Mouse (Mus musculus) hindbrain, embryonic 16.5 days (tissue): Measurements from ENCODE around the gene Tmem210. TPM values are rescaled to one million over a fixed set of nuclear protein-coding genes. Genes with fewer than 3 reads are reported as not detected.

Experiments
- ATAC-seq: fragments of 200-750 bp; cut with Nextera tagmentation; 2 replicates; pipeline ENCODE4 v1.8.0; 2017; ENCODE audit warnings: moderate TSS enrichment, moderate library complexity
- H3K27ac ChIP-seq: fragments of 300-500 bp; sonication (generic); 2 replicates; pipeline ENCODE4 v1.5.1; 2014; ENCODE audit warnings: low read depth, mild to moderate bottlenecking, control low read depth, low read length, moderate library complexity
- H3K27me3 ChIP-seq: fragments of 300-500 bp; sonication (generic); replicated peaks from 2 replicates; pipeline ENCODE4 v1.6.1; 2014; ENCODE audit warnings: low read length; ENCODE audit not compliant: control insufficient read depth, insufficient read depth
- H3K36me3 ChIP-seq: fragments of 300-500 bp; sonication (generic); 2 replicates; pipeline ENCODE4 v1.6.1; 2014; ENCODE audit warnings: mild to moderate bottlenecking, low read length, moderate library complexity, mixed read lengths; ENCODE audit not compliant: control insufficient read depth, insufficient read depth
- H3K4me1 ChIP-seq: fragments of 300-500 bp; sonication (generic); 2 replicates; pipeline ENCODE4 v1.6.1; 2014; ENCODE audit warnings: low read depth, low read length; ENCODE audit not compliant: control insufficient read depth, insufficient read depth
- H3K4me2 ChIP-seq: fragments of 300-500 bp; sonication (generic); 2 replicates; pipeline ENCODE4 v1.6.1; 2014; ENCODE audit warnings: mild to moderate bottlenecking, low read length, control low read depth, moderate library complexity
- H3K4me3 ChIP-seq: fragments of 300-500 bp; sonication (generic); 2 replicates; pipeline ENCODE4 v1.5.1; 2014; ENCODE audit warnings: mild to moderate bottlenecking, low read length, control low read depth, moderate library complexity
- H3K9ac ChIP-seq: fragments of 300-500 bp; sonication (generic); 2 replicates; pipeline ENCODE4 v1.6.1; 2014; ENCODE audit warnings: low read depth, mild to moderate bottlenecking, control low read depth, low read length, moderate library complexity
- H3K9me3 ChIP-seq: fragments of 300-500 bp; sonication (generic); 2 replicates; pipeline ENCODE4 v1.6.1; 2014; ENCODE audit warnings: mild to moderate bottlenecking, low read length, moderate library complexity; ENCODE audit not compliant: control insufficient read depth
- WGBS: fragments of 180-500 bp; shearing (Covaris S2); extraction: QIAGEN DNeasy Blood & Tissue Kit; methylation state at CpG from one replicate; pipeline ENCODE4 v1.1.7; 2014; 5-methylcytosine and 5-hydroxymethylcytosine counted together
- polyA plus RNA-seq: library from polyadenylated mRNA; unstranded; fragments of >200 nt; fragmentation: Nextera tagmentation; extraction: Ambion mirVana; gene quantifications from 2 replicates; pipeline ENCODE4 v1.2.1, GENCODE M21; 2015

Tmem210 gene
- not detected in 2 replicates for polyA plus RNA-seq

- H3K36me3 ChIP-seq: peaks cover 20% of the 10 kb centered on the region
- no peak within 1 kb of the TSS for H3K4me3 ChIP-seq
- H3K27me3 ChIP-seq: peaks cover 33% of the 10 kb centered on the region
- H3K4me2 ChIP-seq: no peak within 1 kb of the TSS
- no peak for ATAC-seq
- 84% methylated on average over 6 of the region's 6 CpGs for WGBS
- peaks cover 40% of the 10 kb centered on the region for H3K4me1 ChIP-seq
- H3K9me3 ChIP-seq: no peaks in the 10 kb centered on the region
- H3K27ac ChIP-seq: no peak within 1 kb of the TSS
- H3K9ac ChIP-seq: no peak within 1 kb of the TSS
Measured at GRCm38 (mm10) chr2:25287927-25288649, at the start of gene Tmem210. Gene Tmem210, plus strand, starts transcription at chr2:25288145.

- Histone ChIP-seq H3K27me3 (peaks cover 2% of the 10 kb centered on the region; the same call in 1 of the 2 replicates), H3K27ac (no peak overlapping the region), H3K4me1 (peaks cover 25% of the 10 kb centered on the region), H3K4me2 (no peak overlapping the region), H3K36me3 (peaks cover 5% of the 10 kb centered on the region; the same call in 1 of the 2 replicates), H3K4me3 (no peak overlapping the region), H3K9me3 (no peaks in the 10 kb centered on the region), H3K9ac (no peak overlapping the region)
- ATAC-seq: no peak
- WGBS: 88% methylated on average over 3 of the region's 3 CpGs
Measured at GRCm38 (mm10) chr2:25239766-25240165, 48.2 kb upstream of the Tmem210 start.

- Histone ChIP-seq H3K4me2 (peak overlapping the region; percentile 87), H3K4me1 (peaks cover 25% of the 10 kb centered on the region), H3K27me3 (peaks cover 2% of the 10 kb centered on the region; the same call in 1 of the 2 replicates), H3K27ac (peak overlapping the region; percentile 44; the same call in 1 of the 2 replicates), H3K4me3 (peak overlapping the region; percentile 68), H3K9ac (peak overlapping the region; percentile 56), H3K9me3 (no peaks in the 10 kb centered on the region), H3K36me3 (peaks cover 7% of the 10 kb centered on the region)
- ATAC-seq: peak; percentile 6
- 49% methylated on average over 8 of the region's 8 CpGs for WGBS
Measured at GRCm38 (mm10) chr2:25240310-25240709, 47.6 kb upstream of the Tmem210 start.

GRCm38 (mm10) chr2:25240723-25241437, 47.1 kb upstream of the Tmem210 start:
- H3K27me3 ChIP-seq: peaks cover 2% of the 10 kb centered on the region; the same call in 1 of the 2 replicates
- WGBS: 1% methylated on average over 29 of the region's 29 CpGs
- peak overlapping the region; percentile 56 for H3K9ac ChIP-seq
- H3K9me3 ChIP-seq: no peaks in the 10 kb centered on the region
- H3K4me2 ChIP-seq: peak overlapping the region; percentile 87
- H3K36me3 ChIP-seq: peaks cover 10% of the 10 kb centered on the region
- H3K4me3 ChIP-seq: peak overlapping the region; percentile 68
- H3K4me1 ChIP-seq: peaks cover 25% of the 10 kb centered on the region
- peak overlapping the region; percentile 44 for H3K27ac ChIP-seq
- peak; percentile 84 for ATAC-seq

- WGBS: 11% methylated on average over 6 of the region's 6 CpGs
Measured at GRCm38 (mm10) chr2:25241438-25241775, 46.5 kb upstream of the Tmem210 start.

GRCm38 (mm10) chr2:25242101-25242506, 45.8 kb upstream of the Tmem210 start, which contains the start of the genes Rnf208 and Cysrt1:
Gene Rnf208, plus strand, starts transcription at chr2:25242255.
Gene Cysrt1, minus strand, starts transcription at chr2:25242452.
- H3K9me3 ChIP-seq: no peaks in the 10 kb centered on the region

More at GRCm38 (mm10) chr2:25241438-25241775, 46.5 kb upstream of the Tmem210 start:
- peak overlapping the region; percentile 90 for H3K9ac ChIP-seq
- peak overlapping the region; percentile 80; the same call in 1 of the 2 replicates for H3K27ac ChIP-seq
- no peaks in the 10 kb centered on the region for H3K9me3 ChIP-seq
- H3K4me1 ChIP-seq: peaks cover 25% of the 10 kb centered on the region
- H3K27me3 ChIP-seq: peaks cover 2% of the 10 kb centered on the region; the same call in 1 of the 2 replicates
- H3K36me3 ChIP-seq: peaks cover 10% of the 10 kb centered on the region
- H3K4me2 ChIP-seq: peak overlapping the region; percentile 87
- peak overlapping the region; percentile 68 for H3K4me3 ChIP-seq
- peak; percentile 25 for ATAC-seq

GRCm38 (mm10) chr2:25243342-25243741, 44.6 kb upstream of the Tmem210 start:
- peaks cover 12% of the 10 kb centered on the region for H3K36me3 ChIP-seq
- H3K9me3 ChIP-seq: no peaks in the 10 kb centered on the region
- no peak overlapping the region for H3K27ac ChIP-seq
- no peak for ATAC-seq
- H3K4me1 ChIP-seq: peaks cover 25% of the 10 kb centered on the region
- WGBS: 78% methylated on average over 8 of the region's 8 CpGs
- H3K9ac ChIP-seq: peak overlapping the region; percentile 90
- peaks cover 2% of the 10 kb centered on the region; the same call in 1 of the 2 replicates for H3K27me3 ChIP-seq
- peak overlapping the region; percentile 68 for H3K4me3 ChIP-seq
- peak overlapping the region; percentile 87 for H3K4me2 ChIP-seq

More at GRCm38 (mm10) chr2:25242101-25242506, 45.8 kb upstream of the Tmem210 start, which contains the start of the genes Rnf208 and Cysrt1:
- Histone ChIP-seq H3K4me1 (peaks cover 25% of the 10 kb centered on the region), H3K9ac (peak within 1 kb of the TSS; percentile 90), H3K4me3 (peak within 1 kb of the TSS; percentile 68), H3K36me3 (peaks cover 12% of the 10 kb centered on the region), H3K4me2 (peak within 1 kb of the TSS; percentile 87), H3K27me3 (peaks cover 2% of the 10 kb centered on the region; the same call in 1 of the 2 replicates), H3K27ac (peak within 1 kb of the TSS; percentile 80)
- ATAC-seq: peak; percentile 62
- WGBS: 0% methylated on average over 46 of the region's 59 CpGs

- Histone ChIP-seq H3K4me2 (no peak overlapping the region), H3K27me3 (no peaks in the 10 kb centered on the region), H3K9me3 (no peaks in the 10 kb centered on the region), H3K36me3 (peaks cover 12% of the 10 kb centered on the region), H3K4me1 (peaks cover 25% of the 10 kb centered on the region), H3K9ac (no peak overlapping the region), H3K27ac (no peak overlapping the region), H3K4me3 (no peak overlapping the region)
- WGBS: 89% methylated on average over 4 of the region's 4 CpGs
- no peak for ATAC-seq
Measured at GRCm38 (mm10) chr2:25244144-25244543, 43.8 kb upstream of the Tmem210 start.
